ENCODE assay signal across 23 mouse cellular contexts in genomic region chr16:23177856-23178255, GRCm38 (mm10). TPM values are rescaled to one million over a fixed set of nuclear protein-coding genes. Genes with fewer than 3 reads are reported as not detected.
A peak's percentile ranks its signal among the peaks of the same experiment; 100 is the strongest.
DNase-seq lines count a peak whose midpoint lies in the region; ATAC-seq and TF ChIP-seq lines count a peak whose summit lies in the region.
"Had no signal": no experiment of that assay in that cellular context is flagged by ENCODE, and none has a peak within 500 bp of the region (broad histone marks: within the 10 kb centered on the region; RNA-seq: fewer than 3 reads in every experiment).

No protein-coding gene starts in this region.

- no peak overlapping the region for H3K4me3 ChIP-seq in cerebellum, adult 2 months (replicated peaks; ENCODE audit: insufficient read depth, low read depth, low read length)
- H3K4me3 ChIP-seq: embryonic facial prominence, embryonic 13.5 days; embryonic facial prominence, embryonic 15.5 days; erythroblast, embryonic 14.5 days; forebrain, embryonic 10.5 days; forebrain, embryonic 13.5 days; forebrain, embryonic 15.5 days had no signal

- H3K27ac ChIP-seq in cerebellum, adult 2 months (ENCODE audit: insufficient read depth, low read length), result no peak overlapping the region
- H3K27ac ChIP-seq: embryonic facial prominence, embryonic 13.5 days; embryonic facial prominence, embryonic 15.5 days; forebrain, embryonic 10.5 days; forebrain, embryonic 13.5 days; forebrain, embryonic 15.5 days had no signal

- no peak for TF ChIP-seq CTCF in cerebellum, adult 2 months (IDR thresholded peaks at IDR 0.05; ENCODE audit: borderline replicate concordance, insufficient read depth, low read depth, low read length)

- TF ChIP-seq POLR2A in cerebellum, adult 2 months (IDR thresholded peaks at IDR 0.05; ENCODE audit: borderline replicate concordance, insufficient read depth, low read length), result no peak

- no peak for ATAC-seq in CD4-positive, CD25-positive, alpha-beta regulatory T cell, adult 4 months
- ATAC-seq: forebrain, embryonic 13.5 days; forebrain, embryonic 15.5 days; forebrain, postnatal 0 days had no signal

- WGBS in cerebellum, adult 2 months, result 95% methylated on average over 2 of the region's 2 CpGs

- DNase-seq in CD4-positive, CD25-positive, alpha-beta regulatory T cell, adult 2 months (ENCODE audit: low read depth, low spot score), result peak; percentile 52
- DNase-seq in CD4-positive helper T cell, adult 2 months (ENCODE audit: low read depth, low spot score), result peak; percentile 54
- DNase-seq in naive thymus-derived CD4-positive, alpha-beta T cell, adult 2 months (ENCODE audit: low read depth), result peak; percentile 65
- DNase-seq in cerebellum, adult 2 months, result no peak
- DNase-seq: adrenal gland, adult 2 months; adrenal gland, postnatal 10 days; adrenal gland, postnatal 36 days; B cell, adult 2 months; cerebellum, adult 11-12 months; cerebellum, adult 8-10 months; cerebellum, adult 9-11 months; cerebellum, postnatal 14 days; cerebellum, postnatal 36 days; embryo, embryonic 11 days; forebrain, postnatal 0 days had no signal

- no peaks in the 10 kb centered on the region for H3K4me1 ChIP-seq in cerebellum, adult 2 months (ENCODE audit: control insufficient read depth, insufficient read depth, low read length)
- H3K4me1 ChIP-seq: embryonic facial prominence, embryonic 13.5 days; embryonic facial prominence, embryonic 15.5 days; forebrain, embryonic 10.5 days; forebrain, embryonic 13.5 days; forebrain, embryonic 15.5 days had no signal

- no peaks in the 10 kb centered on the region for H3K27me3 ChIP-seq in cerebellum, adult 2 months (ENCODE audit: control insufficient read depth, insufficient read depth, low read length)
- H3K27me3 ChIP-seq: embryonic facial prominence, embryonic 13.5 days; embryonic facial prominence, embryonic 15.5 days; forebrain, embryonic 13.5 days; forebrain, embryonic 15.5 days had no signal

RNA-seq across cellular contexts. Expression of gene Adipoq, which starts 31.5 kb away (rescaled TPM):
- polyA plus RNA-seq in CD4-positive, CD25-positive, alpha-beta regulatory T cell, adult 4 months (2017; shearing (Covaris generic)), result not detected
- polyA plus RNA-seq in cerebellum, adult 2 months (2012; rRNA removed), result 0.33 TPM in 1 of 2 replicates, not detected in the other
- polyA plus RNA-seq: embryonic facial prominence, embryonic 11.5 days; embryonic facial prominence, embryonic 13.5 days; erythroblast, embryonic 14.5 days; forebrain, embryonic 10.5 days; forebrain, embryonic 13.5 days; forebrain, embryonic 15.5 days; forebrain, postnatal 0 days had no signal

RNA-seq across cellular contexts. Expression of gene St6gal1, which starts 46.7 kb away (rescaled TPM):
- 10 to 100 TPM; 70.1 to 99.5 TPM for polyA plus RNA-seq in CD4-positive, CD25-positive, alpha-beta regulatory T cell, adult 4 months (2017; shearing (Covaris generic))
- polyA plus RNA-seq in cerebellum, adult 2 months (2012; rRNA removed), result 11.2 and 11.5 TPM in 2 replicates
- polyA plus RNA-seq: erythroblast, embryonic 14.5 days had no signal

RNA-seq across cellular contexts. Expression of gene Rfc4, which starts 50.3 kb away (rescaled TPM):
- 10 to 100 TPM; 38.4 to 51.1 TPM for polyA plus RNA-seq in CD4-positive, CD25-positive, alpha-beta regulatory T cell, adult 4 months (2017; shearing (Covaris generic))
- 2.1 and 2.5 TPM in 2 replicates for polyA plus RNA-seq in cerebellum, adult 2 months (2012; rRNA removed)
- polyA plus RNA-seq: adrenal gland, adult 2 months had no signal

Comparison
In these comparisons a context has a peak if more than half of its experiments do, and no peak if none do; other contexts are left out.
1. DNase-seq: peak in CD4-positive, CD25-positive, alpha-beta regulatory T cell, adult 2 months (single experiment), CD4-positive helper T cell, adult 2 months (single experiment) and naive thymus-derived CD4-positive, alpha-beta T cell, adult 2 months (single experiment); none in cerebellum, adult 2 months (0 of 2).
2. RNA of gene Rfc4, which starts 50.3 kb away (polyA plus RNA-seq): 38.4 to 51.1 TPM in CD4-positive, CD25-positive, alpha-beta regulatory T cell, adult 4 months; 2.1 to 2.5 TPM in cerebellum, adult 2 months; every median in the first group is over 10 times any median in the second.